Mouse (Mus musculus) C2C12 (cell line): Measurements from ENCODE around the gene 1700017N19Rik.

ENCODE experiments used
- CTCF ChIP-seq: IDR thresholded peaks from one replicate; pipeline ENCODE4 v1.5.1; 2011; ENCODE audit not compliant: control insufficient read depth, insufficient read depth, insufficient read length
- FOSL1 ChIP-seq: IDR thresholded peaks from one replicate; pipeline ENCODE4 v1.8.0; 2011; ENCODE audit warnings: mild to moderate bottlenecking, low read length; ENCODE audit not compliant: poor library complexity, insufficient read depth, severe bottlenecking
- MAX ChIP-seq: IDR thresholded peaks from one replicate; pipeline ENCODE4 v1.6.1; 2011; ENCODE audit warnings: mild to moderate bottlenecking, control low read depth
- MYOD1 ChIP-seq: IDR thresholded peaks from one replicate; pipeline ENCODE4 v1.6.1; 2011; ENCODE audit warnings: low read depth; ENCODE audit not compliant: control insufficient read depth, insufficient read length
- USF1 ChIP-seq: IDR thresholded peaks from one replicate; pipeline ENCODE4 v1.6.1; 2011; ENCODE audit warnings: low read depth, mild to moderate bottlenecking, control low read depth, moderate library complexity

DNA sequence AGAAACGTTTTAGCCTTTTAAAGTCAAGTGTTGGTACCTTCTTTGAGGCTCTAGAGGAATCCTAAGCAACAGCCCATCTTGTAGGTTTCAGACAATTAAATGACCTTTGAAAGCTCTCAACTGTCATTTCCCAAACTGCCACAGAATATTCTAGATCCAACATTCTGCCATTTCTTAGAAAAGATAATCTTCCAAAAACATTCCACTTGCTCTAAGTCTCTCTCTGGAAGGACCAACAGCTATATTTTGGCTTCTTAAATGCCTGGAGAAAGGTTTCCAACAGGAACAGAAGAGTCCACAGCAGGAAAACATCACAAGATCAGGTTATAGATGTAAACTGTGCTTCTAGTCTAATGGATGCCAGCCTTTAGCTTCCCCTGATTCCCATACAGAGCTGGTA, at the start of gene 1700017N19Rik, which contains the start of gene 4930430F08Rik:
- no peak for TF ChIP-seq CTCF
- TF ChIP-seq USF1, result no peak
- TF ChIP-seq MYOD1, result no peak
- TF ChIP-seq FOSL1, result no peak
- TF ChIP-seq MAX, result no peak
